ENCODE assay signal across 8 mouse cellular contexts in genomic region chr2:26022258-26022565, GRCm38 (mm10). TPM values are rescaled to one million over a fixed set of nuclear protein-coding genes. Genes with fewer than 3 reads are reported as not detected.
DNase-seq lines count a peak whose midpoint lies in the region; ATAC-seq and TF ChIP-seq lines count a peak whose summit lies in the region.

No protein-coding gene starts in this region.

- H3K4me3 ChIP-seq in heart, embryonic 15.5 days = peak overlapping the region; percentile 91
- H3K4me3 ChIP-seq in ES-E14 (ENCODE audit: insufficient read depth in 1 of 2, low read depth in 1 of 2, low read length in 2 of 2, poor library complexity in 1 of 2, severe bottlenecking in 1 of 2) = peak overlapping the region; percentile 71 to 75; a peak in 3 of 4 replicates
- H3K4me3 ChIP-seq in forebrain, embryonic 16.5 days (replicated peaks; ENCODE audit: low read length) = no peak overlapping the region
- H3K4me3 ChIP-seq in liver, postnatal 0 days (ENCODE audit: low read depth, low read length) = peak overlapping the region; percentile 90

- H3K9ac ChIP-seq in heart, embryonic 15.5 days = no peak overlapping the region
- peak overlapping the region; percentile 30; the same call in 1 of the 2 replicates for H3K9ac ChIP-seq in ES-E14 (ENCODE audit: insufficient read depth, low read depth, low read length, poor library complexity, severe bottlenecking)
- H3K9ac ChIP-seq in forebrain, embryonic 16.5 days (replicated peaks; ENCODE audit: low read depth, low read length) = no peak overlapping the region
- H3K9ac ChIP-seq in liver, postnatal 0 days (replicated peaks) = no peak overlapping the region

- no peak for TF ChIP-seq EP300 in liver, postnatal 0 days (IDR thresholded peaks at IDR 0.05; ENCODE audit: low read depth)

- H3K27me3 ChIP-seq in heart, embryonic 15.5 days = no peaks in the 10 kb centered on the region
- no peaks in the 10 kb centered on the region for H3K27me3 ChIP-seq in forebrain, embryonic 16.5 days (replicated peaks; ENCODE audit: control insufficient read depth, insufficient read depth, low read length)
- no peaks in the 10 kb centered on the region for H3K27me3 ChIP-seq in liver, postnatal 0 days (ENCODE audit: insufficient read depth, low read length)

- TF ChIP-seq CTCF in liver, postnatal 0 days (IDR thresholded peaks at IDR 0.05; ENCODE audit: low read depth) = no peak

- in situ Hi-C loops in ES-E14 (cut with MboI; ENCODE audit: low sequenced_read_pairs in 2 of 2, unreplicated experiment in 2 of 2) = loop anchor here in 1 of 2 experiments (10.0 kb wide), 1 partner anchor 123 kb away; no protein-coding TSS in a partner anchor

- no peaks in the 10 kb centered on the region for H3K9me3 ChIP-seq in heart, embryonic 15.5 days (replicated peaks)
- H3K9me3 ChIP-seq in ES-E14 (ENCODE audit: control insufficient read depth, insufficient read depth, low read depth, low read length) = no peaks in the 10 kb centered on the region
- no peaks in the 10 kb centered on the region for H3K9me3 ChIP-seq in forebrain, embryonic 16.5 days (ENCODE audit: control insufficient read depth, low read length)
- no peaks in the 10 kb centered on the region for H3K9me3 ChIP-seq in liver, postnatal 0 days (ENCODE audit: low read length)

- ATAC-seq in heart, embryonic 15.5 days (replicated peaks; ENCODE audit: insufficient number of reproducible peaks, insufficient read depth, low FRiP score, low read depth) = no peak
- ATAC-seq in forebrain, embryonic 16.5 days = 0 out of 2 replicates have a peak, but pooled peaks have one; percentile 7
- no peak for ATAC-seq in liver, postnatal 0 days
- ATAC-seq in cerebellum, adult (ENCODE audit: insufficient number of reproducible peaks, low FRiP score, low TSS enrichment) = no peak

- no peak overlapping the region for H3K27ac ChIP-seq in heart, embryonic 15.5 days
- 0 out of 2 replicates have a peak overlapping the region, but pooled peaks have one; percentile 8 for H3K27ac ChIP-seq in ES-E14 (ENCODE audit: insufficient read depth, low read depth, low read length, poor library complexity, severe bottlenecking)
- H3K27ac ChIP-seq in forebrain, embryonic 16.5 days (ENCODE audit: low read length) = no peak overlapping the region
- peak overlapping the region; percentile 94 for H3K27ac ChIP-seq in liver, postnatal 0 days (ENCODE audit: low read depth)

- 81% methylated on average over 8 of the region's 8 CpGs for WGBS in heart, embryonic 15.5 days
- 83% methylated on average over 8 of the region's 8 CpGs for WGBS in forebrain, embryonic 16.5 days
- WGBS in liver, postnatal 0 days (ENCODE audit: insufficient replicate concordance) = 81% methylated on average over 8 of the region's 8 CpGs

- peaks cover 32% of the 10 kb centered on the region for H3K4me1 ChIP-seq in heart, embryonic 15.5 days (replicated peaks)
- peaks cover 2% of the 10 kb centered on the region in 2 experiments; a peak in 1 of 4 replicates for H3K4me1 ChIP-seq in ES-E14 (ENCODE audit: control insufficient read depth in 2 of 2, insufficient read depth in 2 of 2, low read length in 2 of 2, poor library complexity in 1 of 2)
- H3K4me1 ChIP-seq in forebrain, embryonic 16.5 days (replicated peaks; ENCODE audit: control insufficient read depth, insufficient read depth, low read length) = peaks cover 17% of the 10 kb centered on the region
- peaks cover 16% of the 10 kb centered on the region for H3K4me1 ChIP-seq in liver, postnatal 0 days (ENCODE audit: insufficient read depth)

- H3K36me3 ChIP-seq in heart, embryonic 15.5 days = no peaks in the 10 kb centered on the region
- H3K36me3 ChIP-seq in ES-E14 (ENCODE audit: control insufficient read depth, insufficient read depth, low read length, poor library complexity, severe bottlenecking) = no peaks in the 10 kb centered on the region
- H3K36me3 ChIP-seq in forebrain, embryonic 16.5 days (ENCODE audit: control insufficient read depth, insufficient read depth) = no peaks in the 10 kb centered on the region
- peaks cover 2% of the 10 kb centered on the region; the same call in 1 of the 2 replicates for H3K36me3 ChIP-seq in liver, postnatal 0 days (replicated peaks; ENCODE audit: insufficient read depth, low read length)

- DNase-seq in heart, postnatal 10 days = no peak
- no peak for DNase-seq in ES-E14 (ENCODE audit: low read depth, low spot score)
- no peak for DNase-seq in liver, postnatal 0 days
- no peak for DNase-seq in frontal cortex, postnatal 25 days (ENCODE audit: low spot score in 2 of 2)
- DNase-seq in adrenal gland, postnatal 14 days = no peak

- H3K4me2 ChIP-seq in heart, embryonic 15.5 days = peak overlapping the region; percentile 84
- peak overlapping the region; percentile 34 for H3K4me2 ChIP-seq in forebrain, embryonic 16.5 days (ENCODE audit: low read length)
- peak overlapping the region; percentile 89 for H3K4me2 ChIP-seq in liver, postnatal 0 days (ENCODE audit: low read depth, low read length)

- intact Hi-C loops in heart, postnatal 10 days (cut with DNase I) = no loop called here

TF ChIP-seq in ES-E14, 5 proteins besides CTCF, POLR2A, EP300 and RAD21:
- TF ChIP-seq CHD2 (IDR thresholded peaks at IDR 0.05; ENCODE audit: low read depth, low read length) = no peak
- TF ChIP-seq ZC3H11A (IDR thresholded peaks at IDR 0.05; ENCODE audit: borderline replicate concordance, low read depth, low read length) = no peak

RNA-seq across cellular contexts. Expression of gene Ubac1, which starts 0.7 kb away (rescaled TPM):
- 105 and 107 TPM in 2 replicates for polyA plus RNA-seq in heart, embryonic 15.5 days (2015; fragmentation: Nextera tagmentation; extraction: Ambion mirVana)
- 10 to 100 TPM; 71.6 to 76.9 TPM for total RNA-seq in heart, postnatal 10 days (2021)
- total RNA-seq in ES-E14 (2012; rRNA removed) = 88.4 and 93.3 TPM in 2 replicates
- polyA plus RNA-seq in forebrain, embryonic 16.5 days (2015; fragmentation: Nextera tagmentation; extraction: Ambion mirVana) = 113 and 117 TPM in 2 replicates
- polyA plus RNA-seq in liver, postnatal 0 days (2015; fragmentation: Nextera tagmentation; extraction: Ambion mirVana) = 175 and 183 TPM in 2 replicates
- total RNA-seq in adrenal gland, postnatal 14 days (2021) = 53.0 and 58.0 TPM in 2 replicates

RNA-seq across cellular contexts. Expression of gene Camsap1, which starts 39.1 kb away (rescaled TPM):
- polyA plus RNA-seq in heart, embryonic 15.5 days (2015; fragmentation: Nextera tagmentation; extraction: Ambion mirVana) = 11.6 and 12.8 TPM in 2 replicates
- total RNA-seq in heart, postnatal 10 days (2021) = 10 to 100 TPM; 36.3 to 37.1 TPM
- 37.2 and 39.7 TPM in 2 replicates for total RNA-seq in ES-E14 (2012; rRNA removed)
- 70.2 and 75.4 TPM in 2 replicates for polyA plus RNA-seq in forebrain, embryonic 16.5 days (2015; fragmentation: Nextera tagmentation; extraction: Ambion mirVana)
- polyA plus RNA-seq in liver, postnatal 0 days (2015; fragmentation: Nextera tagmentation; extraction: Ambion mirVana) = 3.1 and 3.3 TPM in 2 replicates
- 25.9 and 32.1 TPM in 2 replicates for total RNA-seq in adrenal gland, postnatal 14 days (2021)

Comparison
In these comparisons a context has a peak if more than half of its experiments do, and no peak if none do; other contexts are left out.
1. H3K27ac ChIP-seq: peak in ES-E14 (single experiment) and liver, postnatal 0 days (single experiment); none in heart, embryonic 15.5 days (single experiment) and forebrain, embryonic 16.5 days (single experiment).
2. H3K4me2 ChIP-seq: peak in every context shown above with its lines; median percentile 89 in liver, postnatal 0 days; 84 in heart, embryonic 15.5 days; 34 in forebrain, embryonic 16.5 days.